Mouse (Mus musculus): ENCODE results near the gene 1810049J17Rik.

GRCm38 (mm10) chr15:12355261-12355660 lies 33.6 kb upstream of the 1810049J17Rik start:
- TF ChIP-seq CTCF (IDR thresholded peaks at IDR 0.05) (no peak), EP300 (IDR thresholded peaks at IDR 0.05; ENCODE audit: insufficient read depth, low read depth, low read length) (no peak)
